Mouse (Mus musculus): ENCODE data around the gene Tsc22d2.

DNA sequence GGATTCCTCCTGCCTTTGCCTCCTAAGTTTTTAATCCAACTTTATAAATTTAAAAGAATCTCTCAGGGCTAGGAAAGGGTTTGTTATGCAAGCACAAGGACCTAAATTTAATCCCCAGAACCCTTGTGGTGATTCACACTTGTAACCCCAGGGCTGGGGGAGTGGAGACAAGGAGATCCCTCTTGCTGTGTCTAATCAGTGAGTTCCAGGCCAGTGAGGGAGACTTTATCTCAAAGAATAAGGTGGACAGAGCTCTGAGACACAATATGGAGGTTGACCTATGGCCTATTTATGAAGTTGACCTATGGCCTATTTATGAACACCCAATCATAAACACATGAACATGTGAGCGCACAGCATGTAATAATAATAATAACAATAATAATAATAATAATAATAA lies 31.8 kb upstream of the Tsc22d2 start:
- TF ChIP-seq CTCF (IDR thresholded peaks at IDR 0.05; ENCODE audit: low read depth, low read length) (no peak), POLR2A (IDR thresholded peaks at IDR 0.05; ENCODE audit: extremely low read depth, insufficient read depth, low read length) (no peak)

All from liver, adult 2 months (tissue).